In genomic region chr11:114679582-114679981, GRCm38 (mm10) we compare ENCODE assay signal across 8 mouse cellular contexts. TPM values are rescaled to one million over a fixed set of nuclear protein-coding genes. Genes with fewer than 3 reads are reported as not detected.
DNase-seq lines count a peak whose midpoint lies in the region.

No protein-coding gene starts in this region.

- peak; percentile 65 for DNase-seq in adrenal gland, adult 2 months
- no peak for DNase-seq in adrenal gland, postnatal 4 days (ENCODE audit: low spot score in 2 of 2)
- DNase-seq in retina, postnatal 1 day: peak; percentile 59
- DNase-seq in retina, embryonic 14.5 days (ENCODE audit: low spot score): no peak
- DNase-seq in kidney, postnatal 25 days: peak; percentile 62 to 75
- no peak for DNase-seq in natural killer cell, adult 2 months (ENCODE audit: low spot score in 2 of 2)
- DNase-seq in layer of hippocampus, postnatal 25 days (ENCODE audit: extremely low spot score in 1 of 2, low spot score in 1 of 2): no peak
- no peak for DNase-seq in urinary bladder, postnatal 14 days (ENCODE audit: low spot score)

RNA-seq across cellular contexts. Expression of gene Ttyh2, which starts 4.4 kb away (rescaled TPM):
- total RNA-seq in adrenal gland, adult 2 months (2021): 100 to 1,000 TPM in 1 of 2 experiments, 10 to 100 TPM in 1; 70.3 to 115 TPM
- polyA plus RNA-seq in adrenal gland, adult 2 months (2012; rRNA removed): 135 and 182 TPM in 2 replicates
- 100 to 1,000 TPM; 108 to 113 TPM for total RNA-seq in adrenal gland, postnatal 4 days (2021)
- 10 to 100 TPM; 28.8 to 34.0 TPM for total RNA-seq in layer of hippocampus, postnatal 25 days (2021)

RNA-seq across cellular contexts. Expression of gene Rpl38, which starts 11.3 kb away (rescaled TPM):
- 1,000 to 10,000 TPM; 1,183 to 1,186 TPM for total RNA-seq in adrenal gland, adult 2 months (2021)
- 64.3 and 68.3 TPM in 2 replicates for polyA plus RNA-seq in adrenal gland, adult 2 months (2012; rRNA removed)
- total RNA-seq in adrenal gland, postnatal 4 days (2021): 1,000 to 10,000 TPM; 1,445 to 1,502 TPM
- 100 to 1,000 TPM; 761 to 890 TPM for total RNA-seq in layer of hippocampus, postnatal 25 days (2021)

RNA-seq across cellular contexts. Expression of gene Dnaic2, which starts 47.6 kb away (rescaled TPM):
- under 1 TPM; 0.17 to 0.58 TPM for total RNA-seq in adrenal gland, adult 2 months (2021)
- polyA plus RNA-seq in adrenal gland, adult 2 months (2012; rRNA removed): 0.49 and 0.85 TPM in 2 replicates
- 1 to 10 TPM; 1.7 to 2.0 TPM for total RNA-seq in adrenal gland, postnatal 4 days (2021)
- total RNA-seq in layer of hippocampus, postnatal 25 days (2021): 1 to 10 TPM; 1.4 to 1.9 TPM

Comparison
In these comparisons a context has a peak if more than half of its experiments do, and no peak if none do; other contexts are left out.
1. DNase-seq: peak in adrenal gland, adult 2 months (single experiment), retina, postnatal 1 day (single experiment) and kidney, postnatal 25 days (2 of 2); none in adrenal gland, postnatal 4 days (0 of 2), retina, embryonic 14.5 days (single experiment), natural killer cell, adult 2 months (0 of 2), layer of hippocampus, postnatal 25 days (0 of 2) and urinary bladder, postnatal 14 days (single experiment).